Mouse (Mus musculus) testis, adult 2 months (tissue): ENCODE data around the gene Napb. TPM values are rescaled to one million over a fixed set of nuclear protein-coding genes. Genes with fewer than 3 reads are reported as not detected.

Source experiments
- H3K27ac ChIP-seq: fragments of 200-500 bp; 2 replicates; pipeline ENCODE4 v1.5.1; 2012; ENCODE audit warnings: low read depth, low read length; ENCODE audit not compliant: control insufficient read depth, insufficient read depth
- H3K27me3 ChIP-seq: fragments of 200-500 bp; 2 replicates; pipeline ENCODE4 v1.6.1; 2012; ENCODE audit warnings: mild to moderate bottlenecking, low read length, moderate library complexity; ENCODE audit not compliant: control insufficient read depth, insufficient read depth
- H3K36me3 ChIP-seq: fragments of 200-500 bp; 2 replicates; pipeline ENCODE4 v1.6.1; 2012; ENCODE audit warnings: mild to moderate bottlenecking, low read length; ENCODE audit not compliant: control insufficient read depth, insufficient read depth
- H3K4me1 ChIP-seq: fragments of 200-500 bp; 2 replicates; pipeline ENCODE4 v1.6.1; 2012; ENCODE audit warnings: low read length; ENCODE audit not compliant: control insufficient read depth, insufficient read depth
- H3K4me3 ChIP-seq: fragments of 200-500 bp; 2 replicates; pipeline ENCODE4 v1.5.1; 2012; ENCODE audit warnings: low read depth, mild to moderate bottlenecking, low read length, moderate library complexity, mixed read lengths; ENCODE audit not compliant: control insufficient read depth
- CTCF ChIP-seq: fragments of 200-500 bp; IDR thresholded peaks from 2 replicates; pipeline ENCODE4 v1.5.1; 2012; ENCODE audit warnings: low read depth, mild to moderate bottlenecking, inconsistent platforms, low read length, moderate library complexity; ENCODE audit not compliant: control insufficient read depth, insufficient read depth, insufficient replicate concordance
- POLR2A ChIP-seq: fragments of 200-500 bp; IDR thresholded peaks from 2 replicates; pipeline ENCODE4 v1.6.1; 2012; ENCODE audit warnings: low read depth, mild to moderate bottlenecking, inconsistent platforms, low read length, moderate library complexity; ENCODE audit not compliant: control insufficient read depth
- polyA plus RNA-seq: library from polyadenylated mRNA; depleted of rRNA; stranded (reverse); fragments of >200 nt; gene quantifications from 2 replicates; pipeline ENCODE4 v1.2.3, GENCODE M21; 2012

The Napb gene
- polyA plus RNA-seq, 1 experiment, result 1.2 TPM

DNA sequence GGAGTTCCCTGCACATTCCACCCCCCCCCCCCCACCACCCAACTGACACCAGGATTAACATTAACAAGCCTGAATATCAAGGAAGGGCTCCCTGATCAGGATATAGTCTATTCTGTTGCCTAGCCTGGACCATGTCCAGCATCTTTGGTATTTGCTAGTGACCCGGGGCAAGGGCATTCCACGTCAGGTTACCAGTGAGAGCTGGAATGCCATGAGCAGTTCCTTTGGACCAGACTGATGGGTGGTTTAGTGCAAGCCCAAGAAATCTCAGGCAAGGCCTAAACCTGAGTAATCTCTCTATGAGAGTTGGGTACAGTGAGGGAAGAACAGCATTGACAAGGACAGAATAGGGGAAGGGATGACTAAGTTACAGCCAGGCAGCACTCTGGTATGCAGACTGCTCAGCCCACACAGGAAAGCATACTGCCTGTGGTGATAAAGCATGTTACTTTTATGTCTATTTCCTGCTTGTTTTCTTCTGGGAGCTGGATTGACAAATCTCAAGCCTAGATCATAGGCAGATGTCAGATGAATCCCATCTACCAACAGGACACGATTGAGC is 11.7 kb upstream of the Napb start:
- H3K27me3 ChIP-seq, result no peaks in the 10 kb centered on the region
- TF ChIP-seq POLR2A, result no peak
- no peak for TF ChIP-seq CTCF
- no peak overlapping the region for H3K27ac ChIP-seq
- no peak overlapping the region for H3K4me3 ChIP-seq
- no peaks in the 10 kb centered on the region; the same call in 1 of the 2 replicates for H3K4me1 ChIP-seq
- no peaks in the 10 kb centered on the region for H3K36me3 ChIP-seq

DNA sequence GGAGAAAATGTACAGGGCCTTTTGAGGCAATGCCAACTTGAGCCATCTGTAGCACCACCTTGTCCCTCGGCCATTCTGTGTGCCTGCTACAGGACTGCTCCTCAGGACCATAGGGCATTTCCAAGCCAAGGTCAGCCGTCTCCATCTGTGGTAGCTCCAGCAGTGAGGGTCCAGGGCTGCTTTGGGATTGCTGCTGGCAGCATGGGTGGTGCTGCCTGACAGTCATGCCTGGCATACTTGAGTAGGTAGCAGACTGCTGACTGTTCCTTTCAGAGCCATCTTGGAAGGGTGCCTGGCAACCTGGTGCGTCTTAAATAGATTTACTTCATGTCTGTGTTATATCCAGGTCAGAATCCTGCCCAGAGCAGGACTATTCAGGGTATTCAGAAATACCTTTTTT is 10.7 kb upstream of the Napb start:
- H3K27ac ChIP-seq, result no peak overlapping the region
- H3K36me3 ChIP-seq, result no peaks in the 10 kb centered on the region
- H3K27me3 ChIP-seq, result no peaks in the 10 kb centered on the region
- H3K4me1 ChIP-seq, result no peaks in the 10 kb centered on the region; the same call in 1 of the 2 replicates
- no peak for TF ChIP-seq CTCF
- TF ChIP-seq POLR2A, result no peak
- no peak overlapping the region for H3K4me3 ChIP-seq

DNA sequence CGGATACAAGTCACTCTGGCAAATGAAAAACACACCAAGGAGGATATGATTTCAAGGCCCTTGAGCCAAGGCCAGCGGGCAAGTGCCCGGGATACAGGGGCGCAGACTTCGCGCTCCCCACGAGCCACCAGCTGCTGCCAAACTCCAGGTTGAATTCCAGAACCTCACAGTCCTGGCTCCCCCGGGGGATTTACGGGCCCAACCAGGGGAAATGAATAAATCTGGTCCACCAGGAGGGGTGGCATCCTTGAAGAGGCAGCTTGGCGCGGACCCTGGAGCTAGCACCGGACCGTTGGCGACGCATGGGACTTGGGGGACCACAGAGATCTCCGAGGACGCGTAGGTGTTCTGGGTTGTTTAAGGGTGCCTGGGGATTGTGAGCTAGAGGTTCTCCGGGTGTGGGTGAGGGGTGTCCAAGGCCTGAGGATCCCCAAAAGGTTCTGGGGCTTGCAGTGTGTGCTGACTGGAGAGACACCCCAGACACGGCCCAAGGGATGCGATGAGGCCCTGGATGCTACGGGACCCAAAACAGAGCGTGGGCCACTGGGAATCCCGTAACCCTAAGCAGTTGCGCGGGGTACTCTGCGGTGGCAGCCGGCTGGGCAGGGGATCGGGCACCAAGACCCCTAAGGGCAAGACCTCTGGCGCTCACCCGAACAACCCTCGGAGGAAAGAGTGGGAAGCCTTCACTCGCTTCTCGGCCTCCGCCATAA is 497 bp downstream of the Napb start:
- Histone ChIP-seq H3K27ac (peak overlapping the region; percentile 14; the same call in 1 of the 2 replicates), H3K36me3 (no peaks in the 10 kb centered on the region), H3K27me3 (no peaks in the 10 kb centered on the region), H3K4me1 (peaks cover 12% of the 10 kb centered on the region), H3K4me3 (peak overlapping the region; percentile 97)
- TF ChIP-seq POLR2A (no peak), CTCF (no peak)

DNA sequence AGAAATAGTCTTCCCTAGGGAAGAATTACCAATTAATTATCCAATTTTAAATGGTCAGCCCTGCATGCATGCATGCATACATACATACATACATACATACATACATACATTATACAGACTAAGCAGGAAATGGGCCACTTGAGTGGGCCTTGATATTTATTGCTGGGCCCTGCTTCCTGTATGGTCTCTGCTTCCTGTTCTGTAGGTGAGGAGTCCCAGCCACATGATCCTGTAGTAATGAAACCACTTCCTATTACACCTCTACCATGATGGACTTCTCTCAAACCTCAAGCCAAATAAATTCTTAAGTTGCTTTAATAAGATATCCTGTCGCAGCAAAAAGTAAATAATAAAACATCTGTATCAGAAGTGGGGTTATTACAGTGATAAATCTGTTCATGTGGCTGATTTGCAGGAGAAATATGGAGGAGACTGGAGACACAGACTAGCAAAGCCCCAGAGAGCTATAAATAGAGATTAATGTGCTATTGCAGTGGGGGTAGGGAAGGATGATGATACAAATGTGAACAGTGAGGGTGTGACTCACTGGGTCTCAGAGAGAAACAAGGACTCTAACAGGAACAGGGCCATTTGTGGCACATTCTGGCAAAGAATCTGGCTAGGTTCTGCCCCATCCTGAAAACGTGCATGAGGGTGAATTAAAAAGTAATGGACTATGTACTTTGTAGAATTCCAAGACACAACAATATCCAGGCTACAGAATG is 12.8 kb downstream of the Napb start:
- no peak for TF ChIP-seq CTCF
- no peak for TF ChIP-seq POLR2A
- H3K4me1 ChIP-seq, result no peaks in the 10 kb centered on the region
- no peak overlapping the region for H3K27ac ChIP-seq
- H3K36me3 ChIP-seq, result no peaks in the 10 kb centered on the region
- H3K27me3 ChIP-seq, result no peaks in the 10 kb centered on the region
- H3K4me3 ChIP-seq, result no peak overlapping the region

DNA sequence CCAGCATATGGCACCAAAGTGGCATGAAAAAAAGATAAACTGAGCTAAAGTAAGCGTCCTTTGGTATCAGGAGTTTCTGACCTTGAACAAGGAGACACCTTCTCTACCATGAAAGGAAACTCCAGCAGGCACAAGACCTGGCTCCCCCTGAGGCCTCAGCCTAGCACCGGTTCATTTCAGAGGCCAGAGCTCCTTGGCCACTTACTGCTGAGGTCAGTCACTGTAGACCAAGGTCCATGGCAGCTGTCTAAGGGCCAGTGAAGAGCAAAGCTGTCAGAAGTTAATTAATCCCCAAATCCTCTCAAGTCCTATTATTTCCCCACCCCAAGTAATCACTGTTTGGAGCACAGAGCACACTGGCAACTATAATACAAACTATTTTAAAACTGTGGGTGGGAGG is 15.2 kb downstream of the Napb start:
- TF ChIP-seq CTCF (no peak), POLR2A (no peak)
- Histone ChIP-seq H3K27ac (no peak overlapping the region), H3K27me3 (no peaks in the 10 kb centered on the region), H3K4me1 (no peaks in the 10 kb centered on the region), H3K4me3 (no peak overlapping the region), H3K36me3 (no peaks in the 10 kb centered on the region)

DNA sequence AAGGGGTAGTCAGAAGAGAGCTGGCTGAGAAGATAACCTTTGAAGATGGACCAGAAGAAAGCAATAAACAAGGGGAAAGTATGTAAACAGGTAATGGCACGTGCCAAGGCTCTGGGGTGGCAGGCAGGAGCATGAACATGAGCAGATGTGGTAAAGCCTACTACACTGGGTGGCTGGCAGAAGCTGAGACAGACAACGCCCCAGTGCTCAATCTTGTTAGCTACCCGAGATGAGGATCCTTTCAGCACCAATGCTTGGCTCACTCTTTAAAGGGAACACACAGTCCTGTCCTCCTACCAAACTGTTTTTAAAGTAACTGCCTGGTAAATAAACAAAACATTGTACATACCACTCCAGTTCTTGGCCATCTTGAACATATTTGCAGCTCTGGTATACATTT is 19.9 kb downstream of the Napb start:
- Histone ChIP-seq H3K4me1 (no peaks in the 10 kb centered on the region), H3K27ac (no peak overlapping the region), H3K4me3 (no peak overlapping the region), H3K36me3 (no peaks in the 10 kb centered on the region), H3K27me3 (no peaks in the 10 kb centered on the region)
- TF ChIP-seq POLR2A (no peak), CTCF (no peak)

DNA sequence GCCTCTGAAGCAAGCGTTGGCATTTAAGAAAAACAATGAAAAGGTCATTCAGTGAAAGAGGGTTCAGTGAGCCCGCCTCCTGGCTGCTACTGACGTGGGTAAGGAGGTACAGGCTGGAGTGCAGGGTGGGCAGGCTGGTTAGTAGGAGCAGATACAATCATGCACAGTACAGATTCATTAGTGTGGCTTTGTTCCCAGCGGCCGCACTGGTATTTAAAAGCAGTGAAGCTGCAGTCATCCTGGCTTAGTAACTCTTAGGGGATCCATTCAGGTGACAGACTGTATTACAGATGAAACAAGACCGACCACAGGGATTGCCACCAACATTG is 25.1 kb downstream of the Napb start:
- Histone ChIP-seq H3K4me1 (no peaks in the 10 kb centered on the region), H3K36me3 (no peaks in the 10 kb centered on the region), H3K27ac (no peak overlapping the region), H3K4me3 (no peak overlapping the region), H3K27me3 (no peaks in the 10 kb centered on the region)
- no peak for TF ChIP-seq CTCF
